Mouse (Mus musculus): Measurements from ENCODE around the gene Tpgs1.

DNA sequence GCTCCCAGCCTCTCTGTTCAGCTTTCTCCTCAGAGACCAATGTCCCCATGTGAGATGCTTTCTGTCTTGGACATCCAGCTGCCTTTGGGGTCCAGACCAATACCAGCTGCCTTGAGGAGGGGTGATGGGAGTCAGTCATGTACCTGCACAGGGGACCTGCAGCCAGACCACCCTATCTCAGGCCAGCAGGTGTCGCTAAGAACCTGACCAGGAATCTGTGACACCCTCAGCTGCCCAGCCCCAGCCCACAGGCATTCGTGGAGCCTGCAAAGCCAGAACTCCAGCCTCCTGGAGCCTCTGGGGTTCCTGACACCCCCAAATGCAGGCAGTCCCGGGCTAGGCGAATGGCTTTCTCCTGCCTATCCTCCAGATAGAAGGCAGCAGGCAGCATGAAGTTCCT is 10.3 kb upstream of the Tpgs1 start:
- TF ChIP-seq ZNF384 (IDR thresholded peaks at IDR 0.05; ENCODE audit: low read depth, low read length) (no peak), POLR2A (IDR thresholded peaks at IDR 0.05; ENCODE audit: control insufficient read depth in 1 of 2, insufficient read depth in 1 of 2, low read depth in 1 of 2, low read length in 2 of 2, poor library complexity in 1 of 2) (no peak), EP300 (IDR thresholded peaks at IDR 0.05; ENCODE audit: low read depth in 1 of 2, low read length in 2 of 2) (no peak), BHLHE40 (IDR thresholded peaks at IDR 0.05; ENCODE audit: borderline replicate concordance, low read depth, low read length) (no peak), MAFK (IDR thresholded peaks at IDR 0.05; ENCODE audit: borderline replicate concordance, low read depth, low read length) (no peak), TBP (IDR thresholded peaks at IDR 0.05; ENCODE audit: low read depth, low read length) (no peak), ELF1 (IDR thresholded peaks at IDR 0.05; ENCODE audit: low read depth, low read length) (no peak), KAT2A (conservative IDR thresholded peaks at IDR 0.05; ENCODE audit: low read depth, low read length) (no peak), CTCF (IDR thresholded peaks at IDR 0.05 in 2 of 3, conservative IDR thresholded peaks at IDR 0.05 in 1 of 3; ENCODE audit: control insufficient read depth in 1 of 3, insufficient read depth in 1 of 3, low read depth in 2 of 3, low read length in 3 of 3, poor library complexity in 1 of 3, severe bottlenecking in 1 of 3) (peak in 2 of 3 experiments; percentile 48 to 59; a peak in 4 of 6 replicates), MEF2A (IDR thresholded peaks at IDR 0.05; ENCODE audit: extremely low read depth, insufficient replicate concordance, low read depth, low read length, poor library complexity, severe bottlenecking) (no peak)
